Mouse (Mus musculus) kidney, adult 2 months (tissue): ENCODE measurements around the gene Pdlim3. TPM values are rescaled to one million over a fixed set of nuclear protein-coding genes. Genes with fewer than 3 reads are reported as not detected.

Source experiments
- DNase-seq: peaks from one replicate; pipeline ENCODE4 v3.0.0; 2021
- H3K27ac ChIP-seq: fragments of 200-500 bp; 2 replicates; pipeline ENCODE4 v1.5.1; 2012; ENCODE audit warnings: low read depth, low read length, control low read depth, inconsistent platforms; ENCODE audit not compliant: insufficient read depth
- H3K27me3 ChIP-seq: fragments of 200-500 bp; replicated peaks from 2 replicates; pipeline ENCODE4 v1.6.1; 2012; ENCODE audit warnings: mild to moderate bottlenecking, moderate library complexity, low read length, inconsistent platforms; ENCODE audit not compliant: control insufficient read depth, insufficient read depth
- H3K36me3 ChIP-seq: fragments of 200-500 bp; 2 replicates; pipeline ENCODE4 v1.6.1; 2012; ENCODE audit warnings: mild to moderate bottlenecking, moderate library complexity, low read length, inconsistent platforms; ENCODE audit not compliant: control insufficient read depth, insufficient read depth
- H3K4me1 ChIP-seq: fragments of 200-500 bp; 2 replicates; pipeline ENCODE4 v1.6.1; 2011; ENCODE audit warnings: low read length; ENCODE audit not compliant: control insufficient read depth, insufficient read depth
- H3K4me3 ChIP-seq: fragments of 200-500 bp; 2 replicates; pipeline ENCODE4 v1.5.1; 2011; ENCODE audit warnings: mild to moderate bottlenecking, low read depth, low read length, control low read depth; ENCODE audit not compliant: insufficient read depth
- CTCF ChIP-seq: fragments of 200-500 bp; conservative IDR thresholded peaks from 2 replicates; pipeline ENCODE4 v1.5.1; 2011; ENCODE audit warnings: low read depth, mild to moderate bottlenecking, control low read depth, low read length, moderate library complexity, mixed read lengths; ENCODE audit not compliant: insufficient read depth, insufficient read length
- POLR2A ChIP-seq: fragments of 200-500 bp; IDR thresholded peaks from one replicate; pipeline ENCODE4 v1.6.1; 2011; ENCODE audit warnings: low read depth, low read length, control low read depth
- WGBS: fragments of 180-500 bp; shearing (Covaris S2); methylation state at CpG from one replicate; pipeline ENCODE4 v1.1.7; 2018; 5-methylcytosine and 5-hydroxymethylcytosine counted together
- polyA plus RNA-seq: library from polyadenylated mRNA; depleted of rRNA; stranded (reverse); fragments of >200 nt; gene quantifications from 2 replicates; pipeline ENCODE4 v1.2.3, GENCODE M21; 2012; rRNA removed

Gene Pdlim3
- polyA plus RNA-seq, result 5.7 and 10.5 TPM in 2 replicates

GRCm38 (mm10) chr8:45885202-45885685, at the start of gene Pdlim3:
TSS of gene Pdlim3 (plus strand) at chr8:45885461.
- 0 out of 2 replicates have a peak, but pooled peaks cover 3% of the 10 kb centered on the region for H3K4me1 ChIP-seq
- no peaks in the 10 kb centered on the region for H3K36me3 ChIP-seq
- WGBS, result under 1% methylated on average over 22 of the region's 22 CpGs
- peak within 1 kb of the TSS; percentile 36 for H3K4me3 ChIP-seq
- no peaks in the 10 kb centered on the region for H3K27me3 ChIP-seq
- no peak for TF ChIP-seq CTCF
- TF ChIP-seq POLR2A, result no peak
- peak; percentile 24 for DNase-seq
- H3K27ac ChIP-seq, result no peak within 1 kb of the TSS

GRCm38 (mm10) chr8:45843306-45843705, 42.0 kb upstream of the Pdlim3 start:
- no peak for DNase-seq
- Histone ChIP-seq H3K36me3 (no peaks in the 10 kb centered on the region), H3K27me3 (no peaks in the 10 kb centered on the region), H3K4me1 (peaks cover 6% of the 10 kb centered on the region; the same call in 1 of the 2 replicates), H3K4me3 (no peak overlapping the region), H3K27ac (no peak overlapping the region)
- TF ChIP-seq POLR2A, result no peak
- TF ChIP-seq CTCF, result no peak
- WGBS, result 87% methylated on average over 5 of the region's 5 CpGs

GRCm38 (mm10) chr8:45844097-45844885, 41.0 kb upstream of the Pdlim3 start:
- Histone ChIP-seq H3K4me1 (peaks cover 6% of the 10 kb centered on the region; the same call in 1 of the 2 replicates), H3K27me3 (no peaks in the 10 kb centered on the region), H3K27ac (no peak overlapping the region), H3K36me3 (no peaks in the 10 kb centered on the region), H3K4me3 (no peak overlapping the region)
- DNase-seq, result no peak
- no peak for TF ChIP-seq CTCF
- TF ChIP-seq POLR2A, result no peak
- 76% methylated on average over 6 of the region's 6 CpGs for WGBS

- peaks cover 6% of the 10 kb centered on the region; the same call in 1 of the 2 replicates for H3K4me1 ChIP-seq
- no peak overlapping the region for H3K4me3 ChIP-seq
- 46% methylated on average over 14 of the region's 14 CpGs for WGBS
- TF ChIP-seq CTCF (no peak), POLR2A (no peak)
- H3K36me3 ChIP-seq, result no peaks in the 10 kb centered on the region
- no peaks in the 10 kb centered on the region for H3K27me3 ChIP-seq
- H3K27ac ChIP-seq, result no peak overlapping the region
- peak; percentile 4 for DNase-seq
Observed at GRCm38 (mm10) chr8:45844911-45845481, 40.3 kb upstream of the Pdlim3 start.

- 78% methylated on average over 4 of the region's 4 CpGs for WGBS
- H3K36me3 ChIP-seq, result no peaks in the 10 kb centered on the region
- no peak overlapping the region for H3K27ac ChIP-seq
- H3K4me1 ChIP-seq, result peaks cover 6% of the 10 kb centered on the region; the same call in 1 of the 2 replicates
- DNase-seq, result no peak
- no peaks in the 10 kb centered on the region for H3K27me3 ChIP-seq
- no peak overlapping the region for H3K4me3 ChIP-seq
- TF ChIP-seq CTCF, result no peak
- TF ChIP-seq POLR2A, result no peak
Observed at GRCm38 (mm10) chr8:45845906-45846305, 39.4 kb upstream of the Pdlim3 start.

GRCm38 (mm10) chr8:45855118-45855517, 30.1 kb upstream of the Pdlim3 start:
- TF ChIP-seq CTCF (no peak), POLR2A (no peak)
- no peaks in the 10 kb centered on the region for H3K36me3 ChIP-seq
- H3K4me1 ChIP-seq, result no peaks in the 10 kb centered on the region
- no peak overlapping the region for H3K4me3 ChIP-seq
- 79% methylated on average over 4 of the region's 4 CpGs for WGBS
- H3K27ac ChIP-seq, result no peak overlapping the region
- DNase-seq, result no peak
- no peaks in the 10 kb centered on the region for H3K27me3 ChIP-seq

GRCm38 (mm10) chr8:45857734-45858133, 27.5 kb upstream of the Pdlim3 start:
- DNase-seq, result no peak
- Histone ChIP-seq H3K27ac (no peak overlapping the region), H3K36me3 (no peaks in the 10 kb centered on the region), H3K4me1 (no peaks in the 10 kb centered on the region), H3K27me3 (no peaks in the 10 kb centered on the region), H3K4me3 (no peak overlapping the region)
- WGBS, result 43% methylated on average over 5 of the region's 5 CpGs
- TF ChIP-seq CTCF (no peak), POLR2A (no peak)
